Mouse (Mus musculus): ENCODE measurements around the gene Pla2g2d. TPM values are rescaled to one million over a fixed set of nuclear protein-coding genes. Genes with fewer than 3 reads are reported as not detected.
"Not testable (repeated sequence)": the region's sequence is repeated elsewhere in the genome, so short reads cannot be mapped to it uniquely, and the experiment has no call there.

Pla2g2d gene
- polyA plus RNA-seq, 1 experiment from 2014 or later, result not detected

DNA sequence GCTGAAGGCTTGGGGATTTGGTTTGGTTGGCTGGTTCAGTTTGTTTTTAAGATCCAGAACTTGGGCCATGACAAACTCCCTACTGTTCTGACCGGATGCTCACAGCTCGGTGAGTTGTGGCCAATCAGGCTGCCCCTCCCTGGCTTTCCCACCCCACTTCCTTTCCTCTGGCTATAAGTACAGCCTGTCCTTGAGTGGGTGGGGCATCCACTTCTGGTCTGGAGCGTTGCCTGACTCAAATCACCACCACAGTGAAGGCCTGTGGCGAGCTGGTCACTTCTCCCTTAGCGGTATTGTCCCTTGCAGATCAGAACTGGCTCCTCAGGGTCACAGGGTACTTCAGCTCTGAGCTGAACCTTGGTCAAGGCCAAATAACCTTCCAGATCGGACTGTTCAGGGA lies 42.2 kb downstream of the Pla2g2d start:
- WGBS, result 83% methylated on average over 6 of the region's 6 CpGs
- Histone ChIP-seq H3K36me3 (no peaks in the 10 kb centered on the region), H3K4me3 (no peak overlapping the region), H3K9me3 (replicated peaks) (0 out of 2 replicates have a peak, but pooled peaks cover 1% of the 10 kb centered on the region), H3K27ac (no peak overlapping the region), H3K4me1 (peaks cover 10% of the 10 kb centered on the region), H3K27me3 (ENCODE audit: low read depth, poor library complexity, severe bottlenecking) (no peaks in the 10 kb centered on the region)
- no peak for DNase-seq (ENCODE audit: low spot score)

DNA sequence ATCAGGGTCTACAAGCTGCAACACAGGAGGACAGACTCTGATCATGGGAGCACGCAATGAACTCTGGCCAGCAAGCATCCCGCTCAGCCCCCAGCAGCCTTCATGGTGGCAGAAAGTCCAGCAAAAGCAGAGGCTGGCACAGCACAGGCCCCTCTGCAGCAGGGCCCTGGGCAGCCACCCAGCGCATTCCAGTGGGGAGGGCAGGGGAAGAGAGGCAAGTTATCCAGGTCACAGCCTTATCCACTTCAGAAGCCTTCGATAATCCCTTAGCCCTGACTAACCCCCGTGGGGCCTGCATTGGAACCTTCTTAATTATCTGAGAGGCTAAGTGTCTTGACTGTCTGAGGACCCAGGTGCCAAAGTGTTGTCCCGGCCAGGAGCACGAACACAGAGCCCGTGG lies 43.6 kb downstream of the Pla2g2d start:
- Histone ChIP-seq H3K4me3 (no peak overlapping the region), H3K4me1 (peaks cover 10% of the 10 kb centered on the region), H3K27me3 (ENCODE audit: low read depth, poor library complexity, severe bottlenecking) (no peaks in the 10 kb centered on the region), H3K27ac (peak overlapping the region; percentile 48; the same call in 1 of the 2 replicates), H3K36me3 (no peaks in the 10 kb centered on the region), H3K9me3 (replicated peaks) (0 out of 2 replicates have a peak, but pooled peaks cover 1% of the 10 kb centered on the region)
- 44% methylated on average over 8 of the region's 8 CpGs for WGBS
- DNase-seq (ENCODE audit: low spot score), result no peak

DNA sequence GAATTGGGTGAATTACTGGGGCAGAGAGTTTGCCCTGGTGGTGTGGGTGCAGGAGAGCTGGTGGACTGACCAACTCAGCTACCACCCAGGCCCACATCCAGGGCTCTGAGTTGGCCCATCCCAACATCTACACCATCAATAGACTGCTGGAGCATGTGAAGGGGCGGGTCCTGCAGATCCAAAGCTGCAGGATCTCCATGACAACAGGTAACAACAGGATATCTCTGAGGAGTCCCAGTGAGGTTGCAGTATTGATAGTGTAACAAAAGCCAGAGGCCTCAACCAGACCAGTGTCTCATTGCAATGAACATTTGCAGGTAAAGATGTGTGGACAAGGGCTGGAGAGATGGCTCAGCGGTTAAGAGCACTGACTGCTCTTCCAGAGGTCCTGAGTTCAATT lies 45.5 kb downstream of the Pla2g2d start:
- Histone ChIP-seq H3K36me3 (no peaks in the 10 kb centered on the region), H3K4me1 (peaks cover 23% of the 10 kb centered on the region), H3K4me3 (no peak overlapping the region), H3K9me3 (replicated peaks) (0 out of 2 replicates have a peak, but pooled peaks cover 1% of the 10 kb centered on the region), H3K27ac (no peak overlapping the region), H3K27me3 (ENCODE audit: low read depth, poor library complexity, severe bottlenecking) (no peaks in the 10 kb centered on the region)
- no peak for DNase-seq (ENCODE audit: low spot score)
- WGBS, result 87% methylated on average over 2 of the region's 2 CpGs

DNA sequence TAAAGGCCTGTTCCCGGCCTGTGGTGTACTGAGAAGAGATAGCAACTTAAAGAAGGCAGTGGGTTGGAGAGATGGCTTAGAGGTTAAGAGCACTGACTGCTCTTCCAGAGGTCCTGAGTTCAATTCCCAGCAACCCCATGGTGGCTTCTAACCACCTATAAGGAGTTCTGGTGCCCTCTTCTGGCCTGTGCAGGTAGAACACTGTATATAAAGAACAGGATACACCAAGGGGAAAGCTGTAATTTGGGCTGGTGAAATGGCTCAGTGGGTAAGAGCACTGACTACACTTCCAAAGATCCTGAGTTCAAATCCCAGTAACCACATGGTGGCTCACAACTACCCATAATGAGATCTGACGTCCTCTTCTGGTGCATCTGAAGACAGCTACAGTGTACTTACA lies 48.6 kb downstream of the Pla2g2d start:
- H3K27me3 ChIP-seq (ENCODE audit: low read depth, poor library complexity, severe bottlenecking), result peaks cover 17% of the 10 kb centered on the region; the same call in 1 of the 2 replicates
- WGBS, result 85% methylated on average over 2 of the region's 2 CpGs
- not testable (repeated sequence) for DNase-seq (ENCODE audit: low spot score); H3K9me3 ChIP-seq (replicated peaks); H3K4me3 ChIP-seq; H3K36me3 ChIP-seq; H3K27ac ChIP-seq
- H3K4me1 ChIP-seq, result peaks cover 37% of the 10 kb centered on the region

DNA sequence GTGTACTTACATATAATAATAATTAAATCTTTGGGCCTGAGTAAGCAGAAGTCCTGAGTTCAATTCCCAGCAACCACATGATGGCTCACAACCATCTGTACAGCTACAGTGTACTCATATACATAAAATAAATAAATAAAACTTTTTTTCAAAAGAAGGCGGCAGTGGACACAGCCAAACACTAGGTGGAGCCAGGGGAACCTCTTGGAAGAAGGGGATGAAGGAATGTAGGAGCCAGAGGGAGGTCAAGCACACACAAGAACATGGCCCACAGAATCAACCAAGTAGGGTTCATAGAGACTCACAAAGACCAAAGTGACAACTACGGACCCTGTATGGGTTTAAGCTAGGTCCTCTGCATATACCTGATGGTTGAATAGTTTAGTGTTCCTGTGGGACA lies 49.1 kb downstream of the Pla2g2d start:
- H3K4me1 ChIP-seq, result peaks cover 36% of the 10 kb centered on the region
- DNase-seq (ENCODE audit: low spot score), result no peak
- no peaks in the 10 kb centered on the region for H3K36me3 ChIP-seq
- no peak overlapping the region for H3K4me3 ChIP-seq
- WGBS, result 80% methylated on average over 2 of the region's 2 CpGs
- peaks cover 19% of the 10 kb centered on the region; the same call in 1 of the 2 replicates for H3K27me3 ChIP-seq (ENCODE audit: low read depth, poor library complexity, severe bottlenecking)
- no peak overlapping the region for H3K27ac ChIP-seq
- 0 out of 2 replicates have a peak, but pooled peaks cover 1% of the 10 kb centered on the region for H3K9me3 ChIP-seq (replicated peaks)

DNA sequence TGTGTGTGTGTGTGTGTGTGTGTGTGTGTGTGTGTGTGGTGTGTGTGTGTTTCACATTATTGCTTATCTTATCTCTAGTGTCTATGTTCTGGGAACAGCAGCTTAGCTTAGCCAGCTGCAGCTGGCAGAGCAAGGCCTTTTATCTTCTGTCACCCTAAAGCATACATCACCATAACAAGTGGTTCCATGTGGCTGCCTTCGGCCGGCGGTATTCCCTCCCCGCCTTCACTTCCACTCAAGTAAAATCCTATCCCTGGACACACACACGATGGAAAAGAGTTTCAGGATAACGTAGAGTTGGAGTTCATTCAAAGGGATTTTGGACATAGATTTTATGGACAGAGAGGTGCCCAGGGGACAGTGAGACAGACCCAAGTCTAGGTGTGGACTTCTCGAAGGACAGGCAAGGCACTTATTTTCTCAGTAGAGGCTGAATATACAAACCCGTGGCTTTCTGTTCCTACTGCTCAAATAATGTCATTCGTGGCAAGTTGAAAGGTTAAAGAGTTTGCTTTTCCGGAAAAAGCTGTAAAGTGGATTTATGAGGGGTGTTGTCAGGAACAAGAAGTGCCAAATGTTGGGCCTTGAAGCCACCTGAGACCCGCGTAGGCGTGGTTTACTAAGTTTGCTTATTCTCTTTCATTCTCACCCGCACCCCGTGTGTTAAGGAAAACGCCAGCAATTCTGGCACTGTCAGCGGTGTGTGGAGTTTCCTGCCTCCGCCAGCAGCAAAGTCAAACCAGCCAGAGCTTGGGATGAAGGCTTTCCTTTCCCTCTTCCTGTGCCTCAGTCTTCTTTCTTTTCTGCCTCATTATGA lies 50.4 kb downstream of the Pla2g2d start:
- H3K4me1 ChIP-seq, result peaks cover 49% of the 10 kb centered on the region
- H3K9me3 ChIP-seq (replicated peaks), result 0 out of 2 replicates have a peak, but pooled peaks cover 1% of the 10 kb centered on the region
- H3K4me3 ChIP-seq, result peak overlapping the region; percentile 11
- 16% methylated on average over 18 of the region's 18 CpGs for whole genome bisulfite sequencing
- peaks cover 19% of the 10 kb centered on the region; the same call in 1 of the 2 replicates for H3K27me3 ChIP-seq (ENCODE audit: low read depth, poor library complexity, severe bottlenecking)
- H3K27ac ChIP-seq, result peak overlapping the region; percentile 47; the same call in 1 of the 2 replicates
- H3K36me3 ChIP-seq, result no peaks in the 10 kb centered on the region
- DNase-seq (ENCODE audit: low spot score), result peak; percentile 61

DNA sequence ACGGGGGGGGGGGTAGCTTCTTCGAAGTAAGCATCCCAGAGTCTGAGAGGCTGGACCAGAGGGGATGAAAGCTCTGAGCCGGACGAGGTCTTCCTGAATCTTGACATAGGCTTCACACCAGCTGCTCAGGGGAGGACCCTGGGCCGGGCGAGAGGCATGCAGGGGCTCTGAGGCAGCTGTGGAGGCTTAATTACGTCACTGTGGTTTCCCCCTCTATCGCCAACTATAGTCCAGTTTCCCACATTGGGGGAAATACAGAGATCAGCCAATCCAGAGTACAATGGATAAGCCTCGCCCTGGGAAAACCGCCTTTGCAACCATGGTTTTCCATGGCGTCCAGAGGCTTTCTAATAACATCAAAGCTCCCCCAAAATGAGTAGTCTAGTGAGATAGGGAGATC lies 51.6 kb downstream of the Pla2g2d start:
- peaks cover 50% of the 10 kb centered on the region for H3K4me1 ChIP-seq
- H3K27me3 ChIP-seq (ENCODE audit: low read depth, poor library complexity, severe bottlenecking), result peaks cover 29% of the 10 kb centered on the region
- peak; percentile 38 for DNase-seq (ENCODE audit: low spot score)
- no peaks in the 10 kb centered on the region for H3K36me3 ChIP-seq
- H3K4me3 ChIP-seq, result no peak overlapping the region
- 56% methylated on average over 11 of the region's 11 CpGs for WGBS
- H3K27ac ChIP-seq, result no peak overlapping the region
- 0 out of 2 replicates have a peak, but pooled peaks cover 1% of the 10 kb centered on the region for H3K9me3 ChIP-seq (replicated peaks)

Other genes with a start within 250 kb of the Pla2g2d start
- 0.14 and 0.18 TPM in 2 replicates for gene Vwa5b1, start 139.9 kb upstream of the Pla2g2d start, polyA plus RNA-seq (2016; fragmentation: Nextera tagmentation; extraction: Ambion mirVana)
- 0.64 and 0.80 TPM in 2 replicates for gene Pla2g2c, start 50.9 kb upstream of the Pla2g2d start, polyA plus RNA-seq (2016; fragmentation: Nextera tagmentation; extraction: Ambion mirVana)
- gene Ubxn10, start 38.6 kb upstream of the Pla2g2d start, polyA plus RNA-seq (2016; fragmentation: Nextera tagmentation; extraction: Ambion mirVana), result 1.2 and 1.3 TPM in 2 replicates
- gene Pla2g2f, start 18.1 kb upstream of the Pla2g2d start, polyA plus RNA-seq (2016; fragmentation: Nextera tagmentation; extraction: Ambion mirVana), result 0.09 TPM in 1 of 2 replicates, not detected in the other
- gene Pla2g5, start 87.7 kb downstream of the Pla2g2d start, polyA plus RNA-seq (2016; fragmentation: Nextera tagmentation; extraction: Ambion mirVana), result 0.15 and 0.30 TPM in 2 replicates
- not detected in 2 replicates for gene Gm13030, start 98.2 kb downstream of the Pla2g2d start, polyA plus RNA-seq (2016; fragmentation: Nextera tagmentation; extraction: Ambion mirVana)
- gene Pla2g2e, start 102.2 kb downstream of the Pla2g2d start, polyA plus RNA-seq (2016; fragmentation: Nextera tagmentation; extraction: Ambion mirVana), result 0.20 TPM in 1 of 2 replicates, not detected in the other
- 3.8 and 4.5 TPM in 2 replicates for gene Otud3, start 138.2 kb downstream of the Pla2g2d start, polyA plus RNA-seq (2016; fragmentation: Nextera tagmentation; extraction: Ambion mirVana)
- not detected in 2 replicates for gene Rnf186, start 191.4 kb downstream of the Pla2g2d start, polyA plus RNA-seq (2016; fragmentation: Nextera tagmentation; extraction: Ambion mirVana)
- gene Tmco4, start 197.2 kb downstream of the Pla2g2d start, polyA plus RNA-seq (2016; fragmentation: Nextera tagmentation; extraction: Ambion mirVana), result 1.4 and 1.9 TPM in 2 replicates

Data from limb, embryonic 10.5 days (tissue).